Mouse (Mus musculus) hindbrain, embryonic 16.5 days (tissue): ENCODE measurements at regions not wholly inside any gene's neighbourhood (a gene's known extent, or its start where the extent isn't known, plus 50 kb on each side); places are given as distances from the start of the nearest gene placed in this dataset.

Experiments
- ATAC-seq: fragments of 200-750 bp; cut with Nextera tagmentation; 2 replicates; pipeline ENCODE4 v1.8.0; 2017; ENCODE audit warnings: moderate TSS enrichment, moderate library complexity
- H3K27ac ChIP-seq: fragments of 300-500 bp; sonication (generic); 2 replicates; pipeline ENCODE4 v1.5.1; 2014; ENCODE audit warnings: low read depth, mild to moderate bottlenecking, control low read depth, low read length, moderate library complexity
- H3K27me3 ChIP-seq: fragments of 300-500 bp; sonication (generic); replicated peaks from 2 replicates; pipeline ENCODE4 v1.6.1; 2014; ENCODE audit warnings: low read length; ENCODE audit not compliant: control insufficient read depth, insufficient read depth
- H3K36me3 ChIP-seq: fragments of 300-500 bp; sonication (generic); 2 replicates; pipeline ENCODE4 v1.6.1; 2014; ENCODE audit warnings: mild to moderate bottlenecking, low read length, moderate library complexity, mixed read lengths; ENCODE audit not compliant: control insufficient read depth, insufficient read depth
- H3K4me1 ChIP-seq: fragments of 300-500 bp; sonication (generic); 2 replicates; pipeline ENCODE4 v1.6.1; 2014; ENCODE audit warnings: low read depth, low read length; ENCODE audit not compliant: control insufficient read depth, insufficient read depth
- H3K4me2 ChIP-seq: fragments of 300-500 bp; sonication (generic); 2 replicates; pipeline ENCODE4 v1.6.1; 2014; ENCODE audit warnings: mild to moderate bottlenecking, low read length, control low read depth, moderate library complexity
- H3K4me3 ChIP-seq: fragments of 300-500 bp; sonication (generic); 2 replicates; pipeline ENCODE4 v1.5.1; 2014; ENCODE audit warnings: mild to moderate bottlenecking, low read length, control low read depth, moderate library complexity
- H3K9ac ChIP-seq: fragments of 300-500 bp; sonication (generic); 2 replicates; pipeline ENCODE4 v1.6.1; 2014; ENCODE audit warnings: low read depth, mild to moderate bottlenecking, control low read depth, low read length, moderate library complexity
- H3K9me3 ChIP-seq: fragments of 300-500 bp; sonication (generic); 2 replicates; pipeline ENCODE4 v1.6.1; 2014; ENCODE audit warnings: mild to moderate bottlenecking, low read length, moderate library complexity; ENCODE audit not compliant: control insufficient read depth
- WGBS: fragments of 180-500 bp; shearing (Covaris S2); extraction: QIAGEN DNeasy Blood & Tissue Kit; methylation state at CpG from one replicate; pipeline ENCODE4 v1.1.7; 2014; 5-methylcytosine and 5-hydroxymethylcytosine counted together

DNA sequence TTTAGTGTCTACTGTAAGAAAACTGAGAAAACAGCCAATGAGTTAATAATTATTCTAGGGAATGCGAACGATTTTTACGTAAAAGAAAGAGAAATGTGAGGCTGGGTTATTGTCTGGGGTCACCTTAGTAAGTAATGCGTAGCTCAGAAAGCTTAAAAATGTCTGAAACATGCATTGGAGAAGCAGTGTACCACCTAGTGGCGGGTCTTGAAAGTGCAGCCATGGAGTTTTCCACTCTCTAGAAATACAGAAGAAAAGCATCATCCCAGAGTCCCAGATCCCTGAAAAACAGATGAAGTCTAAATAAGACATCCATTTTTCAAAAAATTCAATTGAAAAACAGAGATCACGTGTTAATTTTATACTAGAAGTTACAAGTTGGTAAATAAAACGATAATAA lies 67.0 kb upstream of the Pkn2 start:
- Histone ChIP-seq H3K4me2 (no peak overlapping the region), H3K27ac (no peak overlapping the region), H3K4me3 (no peak overlapping the region), H3K9ac (no peak overlapping the region), H3K4me1 (no peaks in the 10 kb centered on the region), H3K36me3 (no peaks in the 10 kb centered on the region), H3K9me3 (no peaks in the 10 kb centered on the region), H3K27me3 (no peaks in the 10 kb centered on the region)
- WGBS: 32% methylated on average over 7 of the region's 7 CpGs
- ATAC-seq: no peak

DNA sequence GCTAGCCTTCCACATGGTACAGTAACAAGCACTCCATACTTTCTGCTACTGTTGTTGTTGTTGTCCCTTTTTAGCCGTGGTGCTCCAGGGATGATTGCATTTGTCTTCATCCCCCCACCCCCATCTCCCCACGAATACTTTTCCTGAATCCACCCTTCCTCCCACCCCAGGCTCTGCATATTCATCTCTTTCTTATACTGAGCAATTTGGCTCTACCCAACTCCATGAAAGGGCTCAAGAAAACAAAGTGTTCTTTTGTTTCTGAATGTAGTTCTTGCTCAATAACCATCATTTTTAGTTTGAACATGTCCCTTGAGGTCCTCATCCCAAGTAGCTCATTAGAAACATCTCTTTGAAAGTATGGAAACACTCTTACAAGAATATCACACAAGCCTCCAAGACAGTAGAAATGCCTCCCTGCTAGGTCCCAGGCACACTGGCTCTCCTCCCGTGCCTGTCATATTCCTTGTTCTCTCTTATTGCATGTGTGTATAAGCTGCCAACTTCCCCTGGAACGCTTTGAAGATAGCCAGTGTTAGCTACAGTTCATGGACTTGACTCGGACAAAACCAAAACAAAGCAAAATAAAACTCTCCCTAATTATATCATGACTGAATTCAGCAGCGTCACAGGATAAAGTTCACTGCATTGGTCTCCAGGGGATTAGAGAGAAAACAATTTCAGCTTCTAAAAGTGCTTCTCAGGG lies 59.7 kb upstream of the Pkn2 start:
- no peak overlapping the region for H3K4me3 ChIP-seq
- no peaks in the 10 kb centered on the region for H3K27me3 ChIP-seq
- H3K4me1 ChIP-seq: no peaks in the 10 kb centered on the region
- no peaks in the 10 kb centered on the region for H3K36me3 ChIP-seq
- ATAC-seq: no peak
- no peaks in the 10 kb centered on the region for H3K9me3 ChIP-seq
- H3K9ac ChIP-seq: no peak overlapping the region
- WGBS: 52% methylated on average over 6 of the region's 6 CpGs
- no peak overlapping the region for H3K4me2 ChIP-seq
- H3K27ac ChIP-seq: no peak overlapping the region

DNA sequence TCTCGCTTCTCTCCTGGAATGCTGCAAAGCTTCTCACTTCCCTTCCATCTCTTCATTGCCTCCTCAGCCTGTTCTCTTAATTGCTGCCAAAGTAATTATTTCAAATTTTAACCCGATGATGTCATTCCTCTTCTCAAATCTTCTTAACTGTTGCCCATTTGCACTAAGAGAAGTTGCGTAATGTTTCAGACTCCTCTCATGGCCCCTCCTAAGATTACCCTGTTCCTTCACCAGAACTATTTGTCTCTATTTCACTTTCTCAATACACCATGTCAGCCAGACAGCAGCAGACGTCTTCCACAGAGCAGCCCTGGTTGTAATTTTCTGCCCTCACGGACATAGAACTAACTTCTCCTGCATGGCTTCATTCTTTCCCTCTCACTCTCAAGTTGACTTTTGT lies 59.1 kb upstream of the Pkn2 start:
- no peak for ATAC-seq
- H3K36me3 ChIP-seq: no peaks in the 10 kb centered on the region
- 84% methylated on average over 5 of the region's 5 CpGs for WGBS
- no peak overlapping the region for H3K27ac ChIP-seq
- no peak overlapping the region for H3K9ac ChIP-seq
- no peaks in the 10 kb centered on the region for H3K9me3 ChIP-seq
- H3K27me3 ChIP-seq: no peaks in the 10 kb centered on the region
- no peak overlapping the region for H3K4me3 ChIP-seq
- H3K4me1 ChIP-seq: no peaks in the 10 kb centered on the region
- H3K4me2 ChIP-seq: no peak overlapping the region

DNA sequence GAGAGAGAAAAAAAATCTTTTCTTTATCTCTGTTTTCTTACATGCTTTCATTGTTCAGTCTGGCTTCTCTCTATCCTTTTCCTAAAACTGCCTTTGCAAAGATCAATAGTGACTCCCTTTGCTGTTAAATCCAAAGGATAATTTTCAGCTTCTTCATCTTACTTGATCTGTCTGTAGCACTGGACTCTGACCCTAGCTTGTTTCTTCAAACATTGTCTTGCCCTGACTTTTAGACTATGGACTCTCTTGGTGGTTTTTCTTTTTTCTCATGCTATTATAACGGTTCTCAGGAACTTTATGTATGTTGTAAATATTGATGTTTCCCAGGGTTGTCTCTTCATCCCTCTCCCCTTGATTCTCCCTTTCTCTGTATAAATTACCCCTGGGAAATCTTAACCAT lies 58.0 kb upstream of the Pkn2 start:
- no peaks in the 10 kb centered on the region for H3K36me3 ChIP-seq
- no peak overlapping the region for H3K4me2 ChIP-seq
- no peak for ATAC-seq
- no peak overlapping the region for H3K27ac ChIP-seq
- H3K4me1 ChIP-seq: no peaks in the 10 kb centered on the region
- no peaks in the 10 kb centered on the region for H3K27me3 ChIP-seq
- no peak overlapping the region for H3K4me3 ChIP-seq
- no peaks in the 10 kb centered on the region for H3K9me3 ChIP-seq
- WGBS: 78% methylated on average over 1 of the region's 1 CpGs
- no peak overlapping the region for H3K9ac ChIP-seq

DNA sequence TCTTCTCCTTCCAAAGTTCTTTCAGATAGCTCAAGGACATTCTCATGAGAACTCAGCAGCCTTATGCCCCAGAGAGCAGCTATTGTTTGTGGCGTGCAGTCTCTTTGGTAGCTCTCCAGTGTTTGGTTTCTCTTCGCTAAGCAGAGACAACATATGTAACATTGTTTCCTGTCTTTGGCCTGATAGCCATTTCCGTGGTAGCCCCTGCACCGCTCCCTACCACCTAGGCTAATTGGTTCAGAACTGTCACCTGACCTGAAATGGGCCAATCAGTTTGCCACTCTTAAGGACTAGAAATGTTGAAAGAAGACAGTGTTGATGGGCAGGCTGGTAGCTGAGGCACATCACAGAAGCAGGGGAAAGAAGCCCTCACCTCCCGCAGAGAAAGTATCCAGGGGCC lies 54.1 kb upstream of the Pkn2 start:
- Histone ChIP-seq H3K4me1 (no peaks in the 10 kb centered on the region), H3K9ac (no peak overlapping the region), H3K9me3 (no peaks in the 10 kb centered on the region), H3K4me3 (no peak overlapping the region), H3K4me2 (no peak overlapping the region), H3K36me3 (no peaks in the 10 kb centered on the region), H3K27ac (no peak overlapping the region), H3K27me3 (no peaks in the 10 kb centered on the region)
- ATAC-seq: no peak
- WGBS: 73% methylated on average over 5 of the region's 5 CpGs

DNA sequence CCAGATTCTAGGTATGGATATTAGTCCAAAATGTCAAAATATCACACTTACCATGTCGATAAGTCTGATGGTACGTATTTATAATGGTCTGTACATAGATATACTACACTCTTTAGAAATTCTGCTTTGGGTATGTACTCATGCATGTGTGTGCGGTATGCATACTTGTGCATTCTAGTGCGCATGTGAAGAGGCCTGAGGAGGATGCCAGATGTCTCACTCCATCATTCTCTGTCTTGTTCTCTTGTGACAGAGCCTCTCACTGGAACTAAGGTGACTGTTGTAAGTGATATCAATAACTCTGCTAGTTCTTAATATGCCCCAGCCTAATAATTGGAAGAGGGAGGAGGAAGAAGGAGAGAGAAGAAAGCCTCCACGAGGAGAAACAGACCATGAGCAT lies 52.5 kb upstream of the Pkn2 start:
- ATAC-seq: no peak
- H3K4me1 ChIP-seq: no peaks in the 10 kb centered on the region
- no peak overlapping the region for H3K4me2 ChIP-seq
- no peak overlapping the region for H3K9ac ChIP-seq
- 74% methylated on average over 5 of the region's 5 CpGs for WGBS
- no peak overlapping the region for H3K27ac ChIP-seq
- H3K36me3 ChIP-seq: no peaks in the 10 kb centered on the region
- no peaks in the 10 kb centered on the region for H3K27me3 ChIP-seq
- no peaks in the 10 kb centered on the region for H3K9me3 ChIP-seq
- H3K4me3 ChIP-seq: no peak overlapping the region

DNA sequence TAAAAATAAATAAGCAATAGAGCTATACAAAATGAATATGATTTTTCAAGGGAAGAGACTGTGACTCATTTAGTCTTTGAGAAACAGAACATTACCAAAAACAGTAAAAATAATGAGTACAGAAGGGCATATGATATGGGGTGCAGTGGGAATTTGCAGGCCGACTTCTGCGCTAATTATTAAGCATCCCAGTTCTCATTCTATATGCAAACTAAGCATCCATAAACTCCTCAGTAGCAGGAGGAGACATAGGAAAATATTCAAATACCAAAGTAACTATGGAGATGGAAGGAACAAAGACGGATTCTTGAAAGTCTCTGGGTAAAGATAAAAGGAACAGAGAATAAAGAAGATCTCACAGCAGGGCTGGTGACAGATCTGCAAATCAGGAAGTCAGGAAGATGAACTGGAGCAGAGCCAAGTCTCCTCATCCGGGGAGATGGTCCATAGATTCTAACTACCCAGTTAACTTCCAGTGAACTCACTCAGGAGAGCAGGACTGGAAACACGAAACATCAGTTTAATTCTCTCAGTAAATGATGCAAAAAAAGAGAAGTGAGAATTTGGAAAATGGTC lies 52.0 kb upstream of the Pkn2 start:
- no peaks in the 10 kb centered on the region for H3K27me3 ChIP-seq
- no peaks in the 10 kb centered on the region for H3K36me3 ChIP-seq
- H3K9me3 ChIP-seq: no peaks in the 10 kb centered on the region
- WGBS: 33% methylated on average over 5 of the region's 5 CpGs
- no peak for ATAC-seq
- H3K9ac ChIP-seq: no peak overlapping the region
- no peak overlapping the region for H3K4me2 ChIP-seq
- no peak overlapping the region for H3K4me3 ChIP-seq
- no peak overlapping the region for H3K27ac ChIP-seq
- no peaks in the 10 kb centered on the region for H3K4me1 ChIP-seq
